In the genomic region with DNA sequence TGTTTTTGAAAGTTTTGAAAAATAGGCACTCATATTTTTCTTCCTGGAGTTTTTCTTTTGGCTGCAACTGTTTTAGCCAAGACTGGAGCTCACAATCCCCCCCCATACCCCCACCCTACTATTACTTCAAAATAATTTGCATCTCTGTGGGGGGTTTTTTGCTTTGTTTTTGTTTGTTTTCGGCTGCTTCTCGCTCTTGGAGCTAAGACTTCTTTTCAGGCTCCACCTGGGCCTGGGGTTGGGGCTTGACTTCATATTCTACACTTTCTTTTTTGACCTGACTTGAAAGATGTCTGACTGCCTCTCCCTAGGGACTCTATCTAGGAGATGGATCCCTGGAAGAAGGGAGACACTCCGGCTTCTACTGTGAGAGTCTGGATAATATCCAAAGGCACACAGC, we compare ENCODE assay signal across 15 mouse cellular contexts. TPM values are rescaled to one million over a fixed set of nuclear protein-coding genes. Genes with fewer than 3 reads are reported as not detected.
DNase-seq lines count a peak whose midpoint lies in the region; ATAC-seq lines count a peak whose summit lies in the region.
"Had no signal": no experiment of that assay in that cellular context is flagged by ENCODE, and none has a peak within 500 bp of the region (broad histone marks: within the 10 kb centered on the region; RNA-seq: fewer than 3 reads in every experiment).

No protein-coding gene starts in this region.

- no peaks in the 10 kb centered on the region for H3K36me3 ChIP-seq in limb, embryonic 11.5 days (ENCODE audit: control insufficient read depth, insufficient read depth, low read length)
- H3K36me3 ChIP-seq in limb, embryonic 10.5 days = no peaks in the 10 kb centered on the region
- H3K36me3 ChIP-seq in forebrain, embryonic 14.5 days (ENCODE audit: control insufficient read depth, insufficient read depth, low read length) = peaks cover 5% of the 10 kb centered on the region
- H3K36me3 ChIP-seq in midbrain, embryonic 11.5 days (ENCODE audit: control insufficient read depth, insufficient read depth, low read length) = no peaks in the 10 kb centered on the region
- no peaks in the 10 kb centered on the region for H3K36me3 ChIP-seq in stomach, embryonic 15.5 days
- H3K36me3 ChIP-seq in kidney, embryonic 15.5 days = no peaks in the 10 kb centered on the region
- H3K36me3 ChIP-seq: liver, embryonic 15.5 days had no signal

- no peak overlapping the region for H3K27ac ChIP-seq in limb, embryonic 11.5 days (replicated peaks; ENCODE audit: low read depth, low read length)
- H3K27ac ChIP-seq in limb, embryonic 10.5 days = no peak overlapping the region
- peak overlapping the region; percentile 99 for H3K27ac ChIP-seq in forebrain, embryonic 14.5 days (ENCODE audit: low read depth, low read length)
- peak overlapping the region; percentile 62 for H3K27ac ChIP-seq in midbrain, embryonic 11.5 days (ENCODE audit: low read depth, low read length)
- no peak overlapping the region for H3K27ac ChIP-seq in stomach, embryonic 15.5 days
- no peak overlapping the region for H3K27ac ChIP-seq in kidney, embryonic 15.5 days
- H3K27ac ChIP-seq: gastrocnemius, adult 2 months; liver, embryonic 15.5 days had no signal

- H3K4me1 ChIP-seq in limb, embryonic 11.5 days (ENCODE audit: control insufficient read depth, insufficient read depth, low read length) = no peaks in the 10 kb centered on the region
- peaks cover 4% of the 10 kb centered on the region for H3K4me1 ChIP-seq in limb, embryonic 10.5 days
- peaks cover 19% of the 10 kb centered on the region for H3K4me1 ChIP-seq in forebrain, embryonic 14.5 days (ENCODE audit: control insufficient read depth, insufficient read depth, low read length)
- H3K4me1 ChIP-seq in midbrain, embryonic 11.5 days (ENCODE audit: control insufficient read depth, insufficient read depth, low read length) = peaks cover 47% of the 10 kb centered on the region
- no peaks in the 10 kb centered on the region for H3K4me1 ChIP-seq in stomach, embryonic 15.5 days
- H3K4me1 ChIP-seq in kidney, embryonic 15.5 days = peaks cover 1% of the 10 kb centered on the region; the same call in 1 of the 2 replicates
- H3K4me1 ChIP-seq: liver, embryonic 15.5 days had no signal

- DNase-seq in limb, embryonic 11.5 days (ENCODE audit: low spot score) = peak; percentile 25
- DNase-seq in limb, embryonic 10.5 days (ENCODE audit: low spot score) = no peak
- peak; percentile 65 for DNase-seq in forebrain, embryonic 14.5 days (ENCODE audit: low spot score)
- DNase-seq in midbrain, embryonic 11.5 days (ENCODE audit: low spot score, missing footprints) = no peak
- no peak for DNase-seq in heart, postnatal 36 days
- DNase-seq in cerebellum, postnatal 14 days = no peak
- DNase-seq: adrenal gland, adult 2 months; gastrocnemius, adult 2 months; kidney, postnatal 14 days; spleen, adult 18-20 months; thymus, postnatal 14 days had no signal

- intact Hi-C loops in heart, postnatal 36 days (cut with DNase I) = no loop called here

- H3K4me3 ChIP-seq in limb, embryonic 11.5 days (ENCODE audit: low read depth, low read length) = no peak overlapping the region
- H3K4me3 ChIP-seq in limb, embryonic 10.5 days = no peak overlapping the region
- H3K4me3 ChIP-seq in forebrain, embryonic 14.5 days (ENCODE audit: low read depth, low read length) = peak overlapping the region; percentile 79
- H3K4me3 ChIP-seq in midbrain, embryonic 11.5 days (ENCODE audit: low read depth, low read length) = peak overlapping the region; percentile 92
- H3K4me3 ChIP-seq in stomach, embryonic 15.5 days (replicated peaks) = no peak overlapping the region
- H3K4me3 ChIP-seq in kidney, embryonic 15.5 days (replicated peaks) = no peak overlapping the region
- H3K4me3 ChIP-seq: gastrocnemius, adult 2 months; liver, embryonic 15.5 days had no signal

- H3K4me2 ChIP-seq in limb, embryonic 11.5 days (ENCODE audit: low read depth, severe bottlenecking) = no peak overlapping the region
- H3K4me2 ChIP-seq in forebrain, embryonic 14.5 days (ENCODE audit: low read length) = peak overlapping the region; percentile 90
- peak overlapping the region; percentile 89 for H3K4me2 ChIP-seq in midbrain, embryonic 11.5 days
- H3K4me2 ChIP-seq in stomach, embryonic 15.5 days = peak overlapping the region; percentile 28; the same call in 1 of the 2 replicates
- H3K4me2 ChIP-seq in kidney, embryonic 15.5 days = no peak overlapping the region
- H3K4me2 ChIP-seq: liver, embryonic 15.5 days had no signal

- peaks cover 82% of the 10 kb centered on the region for H3K27me3 ChIP-seq in limb, embryonic 11.5 days (ENCODE audit: control insufficient read depth, insufficient read depth, low read length)
- H3K27me3 ChIP-seq in limb, embryonic 10.5 days (ENCODE audit: low read depth, poor library complexity, severe bottlenecking) = peaks cover 100% of the 10 kb centered on the region
- no peaks in the 10 kb centered on the region for H3K27me3 ChIP-seq in forebrain, embryonic 14.5 days (replicated peaks; ENCODE audit: control insufficient read depth, insufficient read depth, low read length)
- 0 out of 2 replicates have a peak, but pooled peaks cover 2% of the 10 kb centered on the region for H3K27me3 ChIP-seq in midbrain, embryonic 11.5 days (ENCODE audit: control insufficient read depth, insufficient read depth, low read length)
- H3K27me3 ChIP-seq in stomach, embryonic 15.5 days (replicated peaks) = peaks cover 67% of the 10 kb centered on the region
- peaks cover 96% of the 10 kb centered on the region for H3K27me3 ChIP-seq in kidney, embryonic 15.5 days

- 2% methylated on average over 3 of the region's 3 CpGs for WGBS in limb, embryonic 11.5 days
- WGBS in limb, embryonic 10.5 days = 6% methylated on average over 3 of the region's 3 CpGs
- WGBS in forebrain, embryonic 14.5 days = under 1% methylated on average over 3 of the region's 3 CpGs
- WGBS in midbrain, embryonic 11.5 days = 1% methylated on average over 3 of the region's 3 CpGs
- 8% methylated on average over 3 of the region's 3 CpGs for WGBS in stomach, embryonic 15.5 days
- WGBS in kidney, embryonic 15.5 days = 5% methylated on average over 3 of the region's 3 CpGs

- H3K9ac ChIP-seq in limb, embryonic 11.5 days (ENCODE audit: low read length) = no peak overlapping the region
- peak overlapping the region; percentile 89 for H3K9ac ChIP-seq in forebrain, embryonic 14.5 days (ENCODE audit: low read length)
- H3K9ac ChIP-seq in midbrain, embryonic 11.5 days (ENCODE audit: low read length) = peak overlapping the region; percentile 99
- H3K9ac ChIP-seq in stomach, embryonic 15.5 days = no peak overlapping the region
- H3K9ac ChIP-seq in kidney, embryonic 15.5 days = no peak overlapping the region
- H3K9ac ChIP-seq: liver, embryonic 15.5 days had no signal

- no peaks in the 10 kb centered on the region for H3K9me3 ChIP-seq in limb, embryonic 11.5 days (ENCODE audit: control insufficient read depth, low read length)
- no peaks in the 10 kb centered on the region for H3K9me3 ChIP-seq in limb, embryonic 10.5 days (replicated peaks)
- no peaks in the 10 kb centered on the region for H3K9me3 ChIP-seq in forebrain, embryonic 14.5 days (replicated peaks; ENCODE audit: control insufficient read depth, low read length)
- H3K9me3 ChIP-seq in midbrain, embryonic 11.5 days (ENCODE audit: control insufficient read depth, low read length) = no peaks in the 10 kb centered on the region
- H3K9me3 ChIP-seq in stomach, embryonic 15.5 days = no peaks in the 10 kb centered on the region
- no peaks in the 10 kb centered on the region for H3K9me3 ChIP-seq in kidney, embryonic 15.5 days (replicated peaks)
- H3K9me3 ChIP-seq: liver, embryonic 15.5 days had no signal

- no peak for ATAC-seq in limb, embryonic 11.5 days (ENCODE audit: insufficient number of reproducible peaks, low FRiP score, low TSS enrichment, low read depth)
- no peak for ATAC-seq in forebrain, embryonic 14.5 days
- no peak for ATAC-seq in midbrain, embryonic 11.5 days (ENCODE audit: low FRiP score)
- no peak for ATAC-seq in stomach, embryonic 15.5 days (ENCODE audit: insufficient read depth, low FRiP score, low read depth)
- ATAC-seq in kidney, embryonic 15.5 days (replicated peaks; ENCODE audit: low FRiP score) = no peak

RNA-seq across cellular contexts. Expression of a gene that starts 5.9 kb away (rescaled TPM):
- 0.13 and 0.17 TPM in 2 replicates for polyA plus RNA-seq in limb, embryonic 11.5 days (2014; fragmentation: Nextera tagmentation; extraction: Ambion mirVana)
- polyA plus RNA-seq in limb, embryonic 10.5 days (2016; fragmentation: Nextera tagmentation; extraction: Ambion mirVana) = 0.09 and 0.20 TPM in 2 replicates
- 26.6 and 32.0 TPM in 2 replicates for polyA plus RNA-seq in forebrain, embryonic 14.5 days (2014; fragmentation: Nextera tagmentation; extraction: Ambion mirVana)
- 48.7 and 49.5 TPM in 2 replicates for polyA plus RNA-seq in midbrain, embryonic 11.5 days (2014; fragmentation: Nextera tagmentation; extraction: Ambion mirVana)
- polyA plus RNA-seq in stomach, embryonic 15.5 days (2015; fragmentation: Nextera tagmentation; extraction: Ambion mirVana) = 11.6 and 14.0 TPM in 2 replicates
- under 1 TPM in 1 of 2 experiments, not detected in 1; 0.16 TPM for total RNA-seq in heart, postnatal 36 days (2021)
- polyA plus RNA-seq in kidney, embryonic 15.5 days (2015; fragmentation: Nextera tagmentation; extraction: Ambion mirVana) = 0.08 and 0.10 TPM in 2 replicates
- total RNA-seq: gastrocnemius, adult 2 months; megakaryocyte, adult 5-6 weeks had no signal
- polyA plus RNA-seq: liver, embryonic 15.5 days had no signal

Comparison
In these comparisons a context has a peak if more than half of its experiments do, and no peak if none do; other contexts are left out.
1. DNase-seq: peak in limb, embryonic 11.5 days (single experiment) and forebrain, embryonic 14.5 days (single experiment); none in limb, embryonic 10.5 days (single experiment), midbrain, embryonic 11.5 days (single experiment), heart, postnatal 36 days (0 of 2) and cerebellum, postnatal 14 days (0 of 2).
2. H3K27ac ChIP-seq: peak in forebrain, embryonic 14.5 days (single experiment) and midbrain, embryonic 11.5 days (single experiment); none in limb, embryonic 11.5 days (single experiment), limb, embryonic 10.5 days (single experiment), stomach, embryonic 15.5 days (single experiment) and kidney, embryonic 15.5 days (single experiment).
3. H3K4me2 ChIP-seq: peak in forebrain, embryonic 14.5 days (single experiment), midbrain, embryonic 11.5 days (single experiment) and stomach, embryonic 15.5 days (single experiment); none in limb, embryonic 11.5 days (single experiment) and kidney, embryonic 15.5 days (single experiment).
4. H3K4me3 ChIP-seq: peak in forebrain, embryonic 14.5 days (single experiment) and midbrain, embryonic 11.5 days (single experiment); none in limb, embryonic 11.5 days (single experiment), limb, embryonic 10.5 days (single experiment), stomach, embryonic 15.5 days (single experiment) and kidney, embryonic 15.5 days (single experiment).
5. H3K9ac ChIP-seq: peak in forebrain, embryonic 14.5 days (single experiment) and midbrain, embryonic 11.5 days (single experiment); none in limb, embryonic 11.5 days (single experiment), stomach, embryonic 15.5 days (single experiment) and kidney, embryonic 15.5 days (single experiment).
6. RNA of a gene that starts 5.9 kb away (polyA plus RNA-seq): 48.7 to 49.5 TPM in midbrain, embryonic 11.5 days, 26.6 to 32.0 TPM in forebrain, embryonic 14.5 days and 11.6 to 14.0 TPM in stomach, embryonic 15.5 days; 0.09 to 0.20 TPM in limb, embryonic 10.5 days, 0.13 to 0.17 TPM in limb, embryonic 11.5 days and 0.08 to 0.10 TPM in kidney, embryonic 15.5 days; every median in the first group is over 10 times any median in the second.